Mouse (Mus musculus) mouse embryonic stem cell (cell line): ENCODE measurements around the gene Cdpf1.

Experiments used
- in situ Hi-C, 2 experiments: fragments of 300-500 bp; cut with MboI; formaldehyde crosslinking; loops; 1 replicate in 1 of 2; 3 replicates in 1 of 2; pipeline ENCODE4 v1.14.3; 2019 to 2020; ENCODE audit warnings: low sequenced_read_pairs in 2 of 2, low pct_unique_long_range_greater_than_20kb in 1 of 2, mixed read lengths in 1 of 2; ENCODE audit not compliant: unreplicated experiment in 1 of 2

The Cdpf1 gene

DNA sequence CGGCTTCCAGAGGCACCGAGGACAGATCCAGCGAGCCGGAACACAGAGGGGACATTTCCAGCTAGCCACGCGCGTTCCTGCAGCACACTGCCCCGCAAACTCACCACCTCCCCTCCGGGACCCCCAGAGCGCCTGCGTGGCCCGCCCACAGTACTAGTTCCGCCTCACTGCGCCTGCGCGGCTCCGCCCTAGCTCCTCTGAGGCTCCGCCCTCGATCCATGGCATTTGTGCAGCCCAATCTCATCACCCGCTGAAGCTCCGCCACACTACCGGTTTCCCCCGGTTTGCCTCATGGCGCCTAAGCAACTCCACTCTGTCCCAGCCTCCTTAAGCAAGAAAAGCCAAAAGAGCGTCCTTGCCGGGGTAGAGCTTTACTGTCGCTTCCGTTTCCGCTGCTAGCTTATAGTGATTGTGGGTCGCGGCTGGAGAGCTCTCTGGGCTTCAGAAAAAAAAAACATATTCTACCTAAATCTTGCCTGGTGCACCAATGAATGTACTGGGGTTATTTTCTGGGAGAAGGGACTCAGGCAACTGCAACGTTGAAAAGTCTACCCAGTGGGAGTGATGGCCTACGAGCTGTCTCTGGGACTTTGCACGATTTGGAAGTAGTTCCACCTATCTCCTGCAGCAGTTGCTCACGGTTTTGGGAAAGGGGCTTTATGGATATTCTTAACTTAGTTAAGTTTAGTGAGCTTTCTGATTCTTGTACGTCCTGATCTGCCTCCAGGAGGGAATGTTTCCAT lies at the start of gene Cdpf1:
Gene Cdpf1 (minus strand): TSS at position 163 of the 743 bp plus-strand sequence.
- in situ Hi-C loops: no loop called here

DNA sequence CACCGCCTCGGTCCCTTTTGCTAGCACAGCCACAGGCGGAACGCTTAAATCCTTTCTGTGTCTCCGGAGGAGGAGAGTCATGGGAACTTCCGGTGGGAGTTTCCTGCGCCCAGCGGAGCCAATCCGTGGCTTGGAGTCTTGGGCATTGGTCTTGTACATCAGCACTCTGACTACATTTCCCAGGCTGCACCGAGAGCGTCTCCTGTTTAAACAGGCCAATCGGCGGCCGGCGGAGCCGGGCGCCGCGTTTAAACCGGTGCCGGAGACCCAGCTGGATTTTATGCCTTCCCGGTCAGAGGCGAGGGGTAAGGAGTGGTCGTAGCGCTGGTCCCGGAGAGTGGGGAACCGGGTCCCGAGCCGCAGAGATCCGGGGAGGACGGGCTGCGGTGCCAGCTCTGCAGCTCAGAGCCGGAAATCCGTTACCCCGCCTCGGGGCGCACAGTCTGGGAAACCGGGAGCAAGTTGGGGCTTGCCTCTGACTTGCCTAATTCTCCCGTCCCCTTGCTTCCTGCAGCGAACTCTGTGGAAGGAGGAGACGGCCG lies 48.1 kb upstream of the Cdpf1 start, which contains the start of gene Gtse1:
Gene Gtse1 (plus strand): TSS at position 256 of the 542 bp plus-strand sequence.
- in situ Hi-C loops: loop anchor here in 1 of 2 experiments (25.0 kb wide), 1 partner anchor 247 kb away; no protein-coding TSS in a partner anchor

DNA sequence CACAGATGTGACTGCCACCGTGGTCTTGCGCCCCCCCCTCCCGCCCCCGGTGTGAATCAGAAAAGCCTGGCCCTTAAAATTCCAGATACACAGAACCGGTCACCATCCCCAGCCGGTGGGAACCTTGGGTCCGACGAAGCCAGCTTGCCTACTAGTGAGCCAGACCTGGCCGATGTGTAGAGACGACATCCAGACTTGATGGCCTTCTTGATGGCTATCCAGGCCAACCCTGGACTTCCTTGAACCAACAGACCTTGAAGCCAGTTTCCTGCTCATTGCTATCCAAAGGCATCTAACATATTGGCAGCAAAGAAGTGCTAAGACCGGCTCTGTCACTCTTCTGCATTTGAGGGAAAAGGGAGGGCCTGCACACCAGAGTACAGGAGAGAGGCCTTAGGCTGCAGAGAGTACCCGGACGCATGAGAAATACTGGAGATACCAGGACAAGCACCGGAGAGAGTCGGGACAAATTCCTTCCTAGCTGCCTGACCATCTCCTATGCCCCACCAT lies 47.5 kb upstream of the Cdpf1 start:
- in situ Hi-C loops: loop anchor here in 1 of 2 experiments (25.0 kb wide), 1 partner anchor 247 kb away; no protein-coding TSS in a partner anchor

DNA sequence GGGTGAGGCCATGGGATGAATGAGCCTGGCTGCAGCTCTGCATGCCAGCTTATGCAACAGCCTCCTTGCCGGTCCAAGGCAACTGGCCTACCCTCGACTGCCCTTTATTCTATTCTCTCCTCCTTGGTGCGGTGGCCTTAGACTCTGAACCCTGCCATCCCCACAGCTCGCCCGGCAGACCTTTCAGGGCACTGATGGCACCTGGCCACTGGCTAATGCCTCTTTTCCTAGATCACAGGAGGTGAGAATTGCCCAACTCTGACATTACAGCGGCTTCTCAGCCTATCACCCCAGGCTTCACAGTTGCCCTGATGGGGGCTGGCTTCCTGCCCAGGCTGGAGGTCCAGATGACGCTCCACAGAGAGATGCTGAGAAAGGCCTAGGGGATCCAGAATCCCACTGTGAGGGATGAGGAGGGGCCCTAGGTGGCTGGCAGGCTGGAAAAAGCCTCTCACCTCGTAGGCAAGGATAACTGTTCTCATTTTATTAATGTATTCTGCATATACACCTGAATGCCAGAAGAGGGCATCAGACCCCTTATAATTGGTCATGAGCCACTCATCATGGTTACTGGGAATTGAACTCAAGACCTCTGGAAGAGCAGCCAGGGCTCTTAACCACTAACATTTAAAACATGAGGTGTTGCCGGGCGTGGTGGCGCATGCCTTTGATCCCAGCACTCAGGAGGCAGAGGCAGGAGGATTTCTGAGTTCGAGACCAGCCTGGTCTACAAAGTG lies 40.3 kb upstream of the Cdpf1 start:
- in situ Hi-C loops: loop anchor here in 1 of 2 experiments (25.0 kb wide), 1 partner anchor 240 kb away; no protein-coding TSS in a partner anchor

DNA sequence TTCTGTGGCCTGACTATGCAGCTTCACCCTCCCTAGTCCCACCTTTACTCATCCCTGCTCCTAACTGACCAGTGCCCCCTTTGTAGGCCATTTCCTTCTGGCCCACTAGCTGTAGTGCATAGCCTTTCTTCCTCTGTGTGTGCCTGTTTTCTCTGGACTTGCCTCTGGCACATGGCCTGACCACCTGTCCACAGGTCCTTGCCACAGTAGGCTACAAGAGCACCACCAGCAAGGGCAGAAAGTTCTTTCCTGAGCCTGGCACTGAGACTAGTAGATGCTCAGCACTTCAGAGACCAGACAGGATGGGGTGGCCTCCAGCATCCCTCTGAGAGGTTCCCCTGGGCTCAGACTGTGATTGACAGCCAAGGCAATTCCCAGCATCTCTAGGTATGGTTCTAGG lies 33.6 kb upstream of the Cdpf1 start:
- in situ Hi-C loops: no loop called here

DNA sequence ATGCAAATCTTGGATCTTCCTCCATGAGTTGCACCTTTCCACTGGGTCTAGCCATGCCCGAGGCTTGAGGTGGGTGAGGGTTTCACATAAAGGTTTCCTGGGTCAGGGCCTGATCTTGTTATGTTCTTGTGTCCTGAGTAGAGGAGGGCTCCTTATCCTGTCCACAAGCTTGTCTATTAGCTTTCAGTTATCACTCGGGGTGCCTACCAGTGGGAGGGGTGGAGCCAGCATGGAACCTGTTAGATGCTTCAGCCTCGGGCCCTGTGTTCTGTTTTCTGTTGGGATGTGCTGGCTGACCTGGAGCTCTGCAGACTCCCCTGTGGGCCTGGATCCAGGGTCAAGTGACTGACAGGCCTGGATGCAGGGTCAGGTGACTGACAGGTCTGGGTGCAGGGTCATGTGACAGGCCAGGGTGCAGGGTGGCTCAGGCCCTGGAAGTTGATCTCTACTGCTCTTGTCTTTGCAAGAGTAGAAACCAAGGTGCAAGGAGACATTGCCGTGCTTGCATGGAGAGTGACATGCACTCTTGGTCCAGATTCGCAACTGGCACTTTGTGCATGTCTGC lies 30.4 kb upstream of the Cdpf1 start:
- in situ Hi-C loops: no loop called here

DNA sequence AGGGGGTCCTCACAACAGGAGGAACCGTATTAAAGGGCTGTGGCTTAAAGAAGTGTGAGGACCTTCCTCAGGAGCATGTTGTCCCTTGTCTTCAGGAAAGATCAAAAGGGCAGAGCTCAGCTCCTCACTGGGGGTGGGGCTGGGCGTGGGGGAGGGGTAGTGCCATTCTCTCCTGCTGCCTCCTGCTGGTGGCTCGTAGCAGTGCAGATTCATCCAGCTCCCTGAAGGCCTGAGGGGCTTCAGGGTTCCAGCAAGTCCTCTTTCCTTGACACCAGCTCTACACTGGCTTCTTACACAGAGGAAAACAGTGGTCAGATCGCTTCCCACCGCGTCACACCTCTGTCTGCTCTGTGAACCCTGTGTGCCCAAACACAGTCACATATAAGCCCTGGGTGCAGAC lies 29.5 kb upstream of the Cdpf1 start:
- in situ Hi-C loops: no loop called here

DNA sequence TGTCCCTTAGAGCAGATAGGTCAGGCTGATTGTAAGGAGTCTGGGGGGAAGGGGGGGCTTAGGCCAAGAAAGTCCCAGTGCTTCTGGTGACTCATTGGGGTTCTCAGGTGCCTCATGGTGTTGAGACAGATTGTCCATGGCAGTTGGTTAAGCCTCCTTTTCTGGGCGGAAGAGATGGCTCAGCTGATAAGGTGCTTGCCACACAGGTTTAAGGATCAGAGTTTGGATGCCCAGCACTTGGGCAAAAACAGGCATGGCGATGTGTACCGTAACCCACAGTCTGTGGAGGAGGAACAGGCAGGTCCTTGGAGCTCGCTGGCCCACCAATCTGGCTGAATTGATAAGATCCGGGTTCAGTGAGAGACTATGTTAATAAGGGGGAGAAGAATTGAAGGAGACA lies 25.4 kb upstream of the Cdpf1 start:
- in situ Hi-C loops: no loop called here

DNA sequence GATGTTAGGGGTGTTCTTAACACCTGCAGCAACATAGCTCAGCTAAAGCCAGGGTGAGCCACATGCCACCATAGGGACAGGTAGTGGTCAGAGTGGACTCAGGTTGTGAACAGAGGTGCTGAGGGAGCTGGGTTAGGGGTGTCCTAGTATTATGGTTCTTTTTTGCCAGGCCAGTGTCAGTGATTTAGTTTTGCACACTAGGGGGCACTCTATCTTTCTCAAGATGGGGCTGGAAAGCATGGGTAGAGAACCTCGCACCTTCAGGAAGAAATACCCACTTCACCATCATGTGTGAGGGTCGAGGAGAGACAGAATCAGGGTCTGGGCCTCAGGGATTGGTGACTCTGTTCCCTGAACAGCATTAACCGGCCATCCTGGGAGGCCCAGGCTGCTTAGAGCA lies 23.8 kb upstream of the Cdpf1 start:
- in situ Hi-C loops: no loop called here

DNA sequence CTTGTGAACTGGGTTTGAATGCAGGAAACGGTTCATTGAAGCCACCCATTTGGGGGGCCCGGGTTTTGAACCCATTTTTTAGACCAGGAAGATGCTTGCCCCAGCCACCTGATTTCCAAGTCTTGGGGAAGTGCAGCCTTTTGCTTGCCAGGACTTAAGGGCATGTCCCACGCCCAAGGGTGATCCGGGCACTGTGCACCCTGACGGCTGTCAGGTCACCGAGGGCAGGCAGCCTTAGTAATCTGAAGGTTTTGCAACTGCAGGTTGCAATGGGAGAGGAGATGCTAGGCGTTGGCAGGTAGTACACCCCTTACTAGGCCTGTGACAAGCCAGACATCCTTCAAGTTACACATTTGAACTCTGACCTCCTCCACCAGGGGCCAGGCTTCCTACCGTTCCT lies 21.1 kb upstream of the Cdpf1 start:
- in situ Hi-C loops: no loop called here

DNA sequence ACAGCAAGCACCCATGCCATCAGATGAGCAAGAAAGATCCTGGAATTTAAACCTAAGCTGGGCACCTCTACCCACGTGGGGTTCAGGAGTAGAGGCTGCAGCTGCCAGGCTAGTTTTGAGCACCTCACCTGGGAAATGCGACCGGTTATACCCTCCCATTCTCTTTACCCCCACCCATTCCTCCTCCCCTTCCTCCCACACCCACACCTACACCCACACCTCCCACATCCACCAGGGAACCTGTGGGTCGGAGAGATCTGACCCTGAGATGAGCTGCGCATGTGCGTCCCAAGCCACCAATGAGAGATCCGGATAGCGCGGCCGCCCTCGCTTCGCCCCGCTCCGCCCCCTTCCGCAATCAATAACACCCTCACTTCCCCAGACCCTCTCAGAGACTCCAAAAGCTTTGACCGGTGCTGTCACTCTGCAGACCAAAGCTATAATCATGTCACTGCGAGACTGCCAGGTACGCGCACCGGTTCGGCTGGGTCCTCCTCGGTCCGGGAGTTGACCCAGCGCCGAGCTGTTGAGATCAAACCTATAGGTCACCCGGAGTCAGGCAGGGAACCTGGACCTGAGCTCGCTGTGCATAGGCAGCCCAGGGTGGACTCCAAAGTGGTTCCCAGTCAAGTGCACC lies 20.6 kb upstream of the Cdpf1 start, which contains the start of gene Ttc38:
Gene Ttc38 (plus strand): TSS at position 353 of the 637 bp plus-strand sequence.
- in situ Hi-C loops: no loop called here

DNA sequence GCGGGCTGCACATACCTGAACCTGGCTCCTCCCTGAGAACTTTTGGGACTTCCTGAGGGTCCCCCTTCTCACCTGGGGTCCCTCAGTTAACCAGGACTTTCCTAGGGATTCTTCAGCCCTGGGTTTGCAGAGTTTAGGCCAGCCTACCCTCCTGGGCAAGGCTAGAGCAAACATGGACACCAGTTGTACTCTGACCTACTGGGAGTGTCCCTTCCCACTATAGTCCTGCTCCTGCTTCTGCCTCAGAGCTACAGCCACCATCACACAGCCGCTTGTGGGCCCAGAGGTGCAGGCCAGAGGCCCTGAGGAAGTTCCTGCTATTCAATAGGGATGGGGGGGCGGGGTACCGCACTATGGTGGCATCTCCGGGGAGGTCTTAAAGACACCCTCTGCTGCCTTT lies 18.0 kb upstream of the Cdpf1 start:
- in situ Hi-C loops: no loop called here

DNA sequence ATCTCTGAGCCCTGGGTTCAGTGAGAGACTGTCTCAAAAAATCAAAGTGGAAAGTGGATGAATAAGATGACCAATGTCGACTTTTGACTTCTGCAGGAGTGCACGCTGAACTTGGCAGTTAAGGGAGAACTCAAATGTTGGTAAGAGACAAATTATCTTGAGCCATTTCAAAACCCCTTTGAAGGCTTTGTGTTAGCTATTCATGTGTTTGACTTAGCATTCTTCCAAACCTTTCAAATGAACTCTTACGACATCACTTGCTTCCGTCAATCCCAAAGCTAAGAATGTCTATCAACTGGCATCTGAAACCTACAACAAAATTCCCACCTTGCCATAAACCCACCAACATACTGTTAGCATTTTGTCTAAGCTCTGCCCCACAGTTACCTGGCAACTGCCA lies 16.6 kb upstream of the Cdpf1 start:
- in situ Hi-C loops: no loop called here

DNA sequence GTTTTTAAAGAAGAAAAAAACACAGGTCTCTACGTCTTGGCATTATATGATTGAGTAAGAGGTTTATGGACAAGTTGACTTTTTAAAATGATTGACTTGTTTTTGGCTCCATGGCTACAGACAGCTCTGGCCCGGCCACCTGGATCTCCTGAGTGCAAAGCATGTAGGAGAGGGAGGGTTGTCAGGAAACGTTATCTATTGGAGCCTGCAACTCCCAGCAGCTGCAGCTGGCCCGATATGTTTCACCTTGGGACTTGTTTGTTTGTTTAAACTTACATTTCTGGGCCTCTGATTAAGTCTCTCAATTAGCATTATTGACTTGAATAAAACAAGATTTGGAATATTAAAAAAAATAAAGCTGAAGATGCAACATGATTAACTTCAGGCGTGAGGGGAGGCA lies 15.2 kb upstream of the Cdpf1 start:
- in situ Hi-C loops: no loop called here

DNA sequence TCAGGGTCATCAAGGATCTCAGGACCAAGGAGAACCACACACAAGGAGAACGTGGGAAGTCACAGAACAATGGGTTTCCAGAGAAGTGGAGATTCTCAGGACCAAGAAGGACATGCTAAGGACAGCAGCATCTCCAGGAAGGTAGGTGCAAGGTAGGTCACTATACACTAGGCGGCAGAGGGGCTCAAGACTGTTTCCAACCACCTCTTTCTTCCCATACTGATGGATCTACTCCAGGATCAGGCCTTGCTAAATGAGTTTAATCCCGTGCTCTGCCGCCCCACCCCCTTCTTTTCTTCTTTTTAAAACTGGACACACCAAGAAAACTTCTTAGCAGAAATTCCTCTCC lies 10.5 kb upstream of the Cdpf1 start:
- in situ Hi-C loops: no loop called here

DNA sequence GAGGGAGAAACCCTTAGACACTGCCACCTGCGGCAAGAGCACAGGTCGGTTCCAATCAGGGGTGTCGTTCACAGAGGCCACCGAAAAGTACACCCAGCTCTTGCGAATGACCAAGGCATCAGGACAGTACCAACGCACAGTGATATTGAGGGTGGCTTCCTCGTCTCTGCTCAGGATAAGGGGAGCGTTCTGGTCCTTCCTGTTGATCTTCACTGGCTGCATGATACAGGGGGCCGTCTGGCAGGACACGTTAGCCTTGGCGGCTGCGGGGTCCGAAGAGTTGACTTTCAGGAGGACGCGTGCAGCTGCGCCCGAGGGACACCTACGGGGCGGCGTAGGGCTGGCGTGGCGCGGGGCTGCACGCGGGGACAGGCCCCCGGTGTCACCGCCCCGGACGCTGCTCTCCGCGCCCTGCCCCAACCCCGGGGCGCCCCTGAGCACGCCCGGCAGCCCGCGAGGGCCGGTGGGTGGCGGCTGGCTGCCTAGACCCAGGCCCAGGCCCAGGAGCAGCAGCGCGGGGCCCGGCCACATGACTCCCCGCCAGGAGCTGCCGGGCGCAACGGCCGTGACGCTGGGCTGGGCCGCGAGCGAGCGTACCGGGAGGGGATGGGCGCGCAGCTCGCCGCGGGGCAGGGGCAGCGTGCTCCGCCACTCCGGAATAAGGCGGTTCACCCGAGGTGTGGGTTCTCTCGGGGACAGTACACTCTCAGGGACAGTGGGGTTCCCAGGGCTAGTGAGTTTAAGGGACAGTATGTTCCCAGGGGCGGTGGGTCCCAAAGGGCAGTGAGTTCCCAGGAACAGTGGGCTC lies 9.9 kb upstream of the Cdpf1 start, which contains the start of gene Pkdrej:
Gene Pkdrej (minus strand): TSS at position 532 of the 808 bp plus-strand sequence.
- in situ Hi-C loops: no loop called here

DNA sequence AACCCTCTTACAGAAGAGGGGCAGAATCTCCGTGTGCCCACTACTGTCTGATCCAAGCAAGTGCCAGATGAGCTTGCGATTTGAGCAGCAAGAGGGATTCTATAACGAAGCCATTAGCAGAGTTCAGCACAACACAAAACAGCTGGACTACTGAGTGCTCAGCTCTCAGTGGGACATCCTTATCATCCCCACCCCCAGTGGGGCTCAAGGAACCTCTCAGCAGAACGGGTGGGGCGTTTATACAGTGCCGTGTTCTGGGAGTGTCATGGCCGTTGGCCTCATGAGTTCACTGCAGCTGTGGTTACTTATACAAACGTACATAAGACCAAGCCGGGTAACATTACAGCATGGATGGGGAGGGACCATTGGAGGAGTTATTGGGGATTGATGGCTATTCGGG lies 1.9 kb upstream of the Cdpf1 start:
- in situ Hi-C loops: no loop called here
